Mouse (Mus musculus) lung, embryonic 16.5 days (tissue): Measurements from ENCODE around the gene Grap. TPM values are rescaled to one million over a fixed set of nuclear protein-coding genes. Genes with fewer than 3 reads are reported as not detected.

ENCODE experiments used
- ATAC-seq: fragments of 200-750 bp; cut with Nextera tagmentation; 2 replicates; pipeline ENCODE4 v1.8.0; 2017; ENCODE audit warnings: low read depth, mild to moderate bottlenecking, moderate library complexity
- H3K27ac ChIP-seq: fragments of 300-500 bp; sonication (generic); 2 replicates; pipeline ENCODE4 v1.5.1; 2014; ENCODE audit warnings: mild to moderate bottlenecking, control low read depth, low read length
- H3K27me3 ChIP-seq: fragments of 300-500 bp; sonication (generic); 2 replicates; pipeline ENCODE4 v1.6.1; 2014; ENCODE audit warnings: low read depth, low read length, mixed read lengths; ENCODE audit not compliant: control insufficient read depth, insufficient read depth
- H3K36me3 ChIP-seq: fragments of 300-500 bp; sonication (generic); 2 replicates; pipeline ENCODE4 v1.6.1; 2014; ENCODE audit warnings: low read length; ENCODE audit not compliant: control insufficient read depth, insufficient read depth
- H3K4me1 ChIP-seq: fragments of 300-500 bp; sonication (generic); replicated peaks from 2 replicates; pipeline ENCODE4 v1.6.1; 2014; ENCODE audit warnings: low read length, mixed read lengths; ENCODE audit not compliant: control insufficient read depth, insufficient read depth
- H3K4me2 ChIP-seq: fragments of 300-500 bp; sonication (generic); 2 replicates; pipeline ENCODE4 v1.6.1; 2014; ENCODE audit warnings: low read depth, low read length, control low read depth
- H3K4me3 ChIP-seq: fragments of 300-500 bp; sonication (generic); 2 replicates; pipeline ENCODE4 v1.5.1; 2014; ENCODE audit warnings: mild to moderate bottlenecking, low read length, control low read depth
- H3K9ac ChIP-seq: fragments of 300-500 bp; sonication (generic); 2 replicates; pipeline ENCODE4 v1.6.1; 2014; ENCODE audit warnings: low read length, control low read depth
- H3K9me3 ChIP-seq: fragments of 300-500 bp; sonication (generic); 2 replicates; pipeline ENCODE4 v1.6.1; 2016; ENCODE audit warnings: low read length; ENCODE audit not compliant: control insufficient read depth
- WGBS: fragments of 180-500 bp; shearing (Covaris S2); extraction: QIAGEN DNeasy Blood & Tissue Kit; methylation state at CpG from one replicate; pipeline ENCODE4 v1.1.7; 2014; 5-methylcytosine and 5-hydroxymethylcytosine counted together
- polyA plus RNA-seq: library from polyadenylated mRNA; unstranded; fragments of >200 nt; fragmentation: Nextera tagmentation; extraction: Ambion mirVana; gene quantifications from 2 replicates; pipeline ENCODE4 v1.2.1, GENCODE M21; 2015

Gene Grap
- polyA plus RNA-seq, 1 experiment from 2014 or later, result 43.1 TPM

GRCm38 (mm10) chr11:61660806-61661392 is 7.8 kb downstream of the Grap start:
- no peaks in the 10 kb centered on the region for H3K27me3 ChIP-seq
- H3K9me3 ChIP-seq, result no peaks in the 10 kb centered on the region
- no peak overlapping the region for H3K9ac ChIP-seq
- WGBS, result 51% methylated on average over 7 of the region's 7 CpGs
- no peaks in the 10 kb centered on the region for H3K36me3 ChIP-seq
- H3K4me2 ChIP-seq, result no peak overlapping the region
- no peak overlapping the region for H3K4me3 ChIP-seq
- no peak for ATAC-seq
- no peak overlapping the region for H3K27ac ChIP-seq
- H3K4me1 ChIP-seq, result no peaks in the 10 kb centered on the region

- no peak overlapping the region for H3K27ac ChIP-seq
- WGBS, result 83% methylated on average over 5 of the region's 5 CpGs
- H3K4me3 ChIP-seq, result no peak overlapping the region
- no peak for ATAC-seq
- no peaks in the 10 kb centered on the region for H3K27me3 ChIP-seq
- H3K4me1 ChIP-seq, result peaks cover 2% of the 10 kb centered on the region; the same call in 1 of the 2 replicates
- no peaks in the 10 kb centered on the region for H3K9me3 ChIP-seq
- H3K9ac ChIP-seq, result no peak overlapping the region
- H3K4me2 ChIP-seq, result no peak overlapping the region
- H3K36me3 ChIP-seq, result no peaks in the 10 kb centered on the region
Observed at GRCm38 (mm10) chr11:61662189-61662588, 9.1 kb downstream of the Grap start.

- Histone ChIP-seq H3K4me2 (no peak overlapping the region), H3K4me1 (peaks cover 8% of the 10 kb centered on the region), H3K4me3 (no peak overlapping the region), H3K9ac (no peak overlapping the region), H3K36me3 (no peaks in the 10 kb centered on the region), H3K27ac (no peak overlapping the region), H3K27me3 (no peaks in the 10 kb centered on the region), H3K9me3 (no peaks in the 10 kb centered on the region)
- 79% methylated on average over 4 of the region's 4 CpGs for WGBS
- no peak for ATAC-seq
Observed at GRCm38 (mm10) chr11:61665401-61665800, 12.3 kb downstream of the Grap start.

GRCm38 (mm10) chr11:61665991-61666799 is 13.1 kb downstream of the Grap start:
- peak; percentile 57; the same call in 1 of the 2 replicates for ATAC-seq

GRCm38 (mm10) chr11:61667248-61667647 is 14.2 kb downstream of the Grap start:
- 77% methylated on average over 5 of the region's 5 CpGs for WGBS
- no peak overlapping the region for H3K4me3 ChIP-seq

More at GRCm38 (mm10) chr11:61665991-61666799, 13.1 kb downstream of the Grap start:
- Histone ChIP-seq H3K4me2 (no peak overlapping the region), H3K27ac (no peak overlapping the region), H3K4me3 (no peak overlapping the region), H3K9me3 (no peaks in the 10 kb centered on the region), H3K36me3 (no peaks in the 10 kb centered on the region), H3K4me1 (peaks cover 8% of the 10 kb centered on the region), H3K9ac (no peak overlapping the region), H3K27me3 (no peaks in the 10 kb centered on the region)
- WGBS, result 35% methylated on average over 7 of the region's 7 CpGs

GRCm38 (mm10) chr11:61667782-61668181 is 14.7 kb downstream of the Grap start:
- 51% methylated on average over 5 of the region's 5 CpGs for WGBS
- Histone ChIP-seq H3K27ac (no peak overlapping the region), H3K4me1 (peaks cover 8% of the 10 kb centered on the region), H3K27me3 (no peaks in the 10 kb centered on the region), H3K36me3 (no peaks in the 10 kb centered on the region), H3K4me2 (no peak overlapping the region), H3K9me3 (no peaks in the 10 kb centered on the region), H3K4me3 (no peak overlapping the region), H3K9ac (no peak overlapping the region)
- no peak for ATAC-seq

More at GRCm38 (mm10) chr11:61667248-61667647, 14.2 kb downstream of the Grap start:
- H3K4me2 ChIP-seq, result no peak overlapping the region
- H3K9ac ChIP-seq, result no peak overlapping the region
- no peak overlapping the region for H3K27ac ChIP-seq
- no peaks in the 10 kb centered on the region for H3K27me3 ChIP-seq
- no peaks in the 10 kb centered on the region for H3K9me3 ChIP-seq
- no peak for ATAC-seq
- H3K36me3 ChIP-seq, result no peaks in the 10 kb centered on the region
- H3K4me1 ChIP-seq, result peaks cover 8% of the 10 kb centered on the region

- Histone ChIP-seq H3K4me3 (no peak overlapping the region), H3K9me3 (no peaks in the 10 kb centered on the region), H3K27ac (no peak overlapping the region), H3K27me3 (no peaks in the 10 kb centered on the region), H3K36me3 (no peaks in the 10 kb centered on the region), H3K9ac (no peak overlapping the region), H3K4me2 (no peak overlapping the region), H3K4me1 (peaks cover 17% of the 10 kb centered on the region)
- WGBS, result 48% methylated on average over 14 of the region's 14 CpGs
- ATAC-seq, result no peak
Observed at GRCm38 (mm10) chr11:61669492-61670490, 16.7 kb downstream of the Grap start.

- Histone ChIP-seq H3K4me1 (peaks cover 19% of the 10 kb centered on the region), H3K27me3 (no peaks in the 10 kb centered on the region), H3K4me3 (no peak overlapping the region), H3K4me2 (no peak overlapping the region), H3K9me3 (no peaks in the 10 kb centered on the region), H3K27ac (no peak overlapping the region), H3K36me3 (no peaks in the 10 kb centered on the region), H3K9ac (no peak overlapping the region)
- 54% methylated on average over 19 of the region's 19 CpGs for WGBS
- no peak for ATAC-seq
Observed at GRCm38 (mm10) chr11:61671781-61672383, 18.8 kb downstream of the Grap start.
